Mouse (Mus musculus) stomach, postnatal 0 days (tissue): ENCODE data around the gene Eif4e1b.

ENCODE experiments used
- CTCF ChIP-seq: IDR thresholded peaks from 2 replicates; pipeline ENCODE4 v1.5.1; 2016; ENCODE audit warnings: antibody characterized with exemption, low read depth, mild to moderate bottlenecking, moderate library complexity
- EP300 ChIP-seq: optimal IDR thresholded peaks from 2 replicates; pipeline ENCODE3; 2016; ENCODE audit warnings: antibody characterized with exemption

DNA sequence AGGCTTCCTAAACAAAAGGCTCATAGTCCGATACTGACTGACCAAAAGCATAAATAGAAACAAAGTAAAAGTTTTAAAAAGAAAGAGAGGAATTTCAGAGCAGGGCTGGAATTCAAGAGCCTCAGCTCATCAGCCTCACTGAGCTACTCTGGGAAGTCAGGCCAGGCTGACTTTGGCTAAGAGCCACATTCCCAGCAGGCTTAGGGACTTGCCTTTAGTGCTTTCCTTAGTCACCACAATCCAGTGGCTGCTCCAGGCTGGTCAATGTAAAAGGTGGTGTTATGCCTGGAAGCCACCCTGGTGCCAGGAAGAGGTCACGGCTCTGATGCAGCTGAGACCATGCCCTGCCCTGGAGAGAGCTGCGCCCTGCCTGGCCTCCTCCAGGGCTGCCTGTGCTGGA, 3.2 kb upstream of the Eif4e1b start:
- TF ChIP-seq CTCF (no peak), EP300 (no peak)
